Mouse (Mus musculus) MEL (cell line): ENCODE results near the gene Tcap.

Experiments used
- CTCF ChIP-seq, 3 experiments: IDR thresholded peaks in 2 of 3; conservative IDR thresholded peaks in 1 of 3; 2 replicates each; pipeline ENCODE4 v1.5.1; 2011 to 2012; ENCODE audit warnings: low read length in 3 of 3, low read depth in 2 of 3, mild to moderate bottlenecking in 2 of 3, improper control_type of control experiment in 1 of 3, inconsistent platforms in 1 of 3, mixed read lengths in 1 of 3, moderate library complexity in 1 of 3; ENCODE audit not compliant: control insufficient read depth in 1 of 3, insufficient read depth in 1 of 3, poor library complexity in 1 of 3, severe bottlenecking in 1 of 3
- EP300 ChIP-seq, 2 experiments: IDR thresholded peaks; 2 replicates each; pipeline ENCODE4 v1.6.1; 2011; ENCODE audit warnings: improper control_type of control experiment in 2 of 2, low read length in 2 of 2, low read depth in 1 of 2, mild to moderate bottlenecking in 1 of 2
- GATA1 ChIP-seq: IDR thresholded peaks from 2 replicates; pipeline ENCODE4 v1.6.1; 2011; ENCODE audit warnings: low read depth, low read length, improper control_type of control experiment
- MAFK ChIP-seq: IDR thresholded peaks from 2 replicates; pipeline ENCODE4 v1.6.1; 2011; ENCODE audit warnings: low read depth, mild to moderate bottlenecking, low read length, improper control_type of control experiment, borderline replicate concordance
- MAX ChIP-seq: IDR thresholded peaks from 2 replicates; pipeline ENCODE4 v1.6.1; 2011; ENCODE audit warnings: low read length, improper control_type of control experiment
- NELFE ChIP-seq: IDR thresholded peaks from 2 replicates; pipeline ENCODE4 v1.6.1; 2011; ENCODE audit warnings: low read depth, low read length, improper control_type of control experiment
- POLR2A ChIP-seq, 2 experiments: IDR thresholded peaks; 2 replicates each; pipeline ENCODE4 v1.6.1; 2011 to 2012; ENCODE audit warnings: low read length in 2 of 2, mild to moderate bottlenecking in 2 of 2, control low read depth in 1 of 2, improper control_type of control experiment in 1 of 2, low read depth in 1 of 2, moderate library complexity in 1 of 2; ENCODE audit not compliant: control insufficient read depth in 1 of 2, insufficient read depth in 1 of 2, poor library complexity in 1 of 2
- POLR2AphosphoS5 ChIP-seq: IDR thresholded peaks from 2 replicates; pipeline ENCODE4 v1.6.1; 2012; ENCODE audit warnings: low read depth, borderline replicate concordance, mild to moderate bottlenecking, inconsistent platforms, low read length, moderate library complexity, mixed read lengths
- TAL1 ChIP-seq: IDR thresholded peaks from 2 replicates; pipeline ENCODE4 v1.6.1; 2012; ENCODE audit warnings: mild to moderate bottlenecking, inconsistent platforms, low read length, moderate library complexity, mixed read lengths
- TCF12 ChIP-seq: IDR thresholded peaks from 2 replicates; pipeline ENCODE4 v1.6.1; 2014; ENCODE audit warnings: low read depth, mild to moderate bottlenecking, inconsistent platforms, low read length, improper control_type of control experiment, moderate library complexity
- USF2 ChIP-seq, 2 experiments: IDR thresholded peaks; 2 replicates each; pipeline ENCODE4 v1.6.1; 2011 to 2012; ENCODE audit warnings: improper control_type of control experiment in 2 of 2, low read length in 2 of 2, borderline replicate concordance in 1 of 2, inconsistent platforms in 1 of 2, low read depth in 1 of 2, mild to moderate bottlenecking in 1 of 2; ENCODE audit not compliant: insufficient read depth in 1 of 2
- ZC3H11A ChIP-seq: IDR thresholded peaks from 2 replicates; pipeline ENCODE4 v1.6.1; 2012; ENCODE audit warnings: low read depth, mild to moderate bottlenecking, inconsistent platforms, low read length, improper control_type of control experiment
- ZMIZ1 ChIP-seq: IDR thresholded peaks from 2 replicates; pipeline ENCODE4 v1.6.1; 2012; ENCODE audit warnings: low read depth, mild to moderate bottlenecking, inconsistent platforms, low read length, improper control_type of control experiment, moderate library complexity

DNA sequence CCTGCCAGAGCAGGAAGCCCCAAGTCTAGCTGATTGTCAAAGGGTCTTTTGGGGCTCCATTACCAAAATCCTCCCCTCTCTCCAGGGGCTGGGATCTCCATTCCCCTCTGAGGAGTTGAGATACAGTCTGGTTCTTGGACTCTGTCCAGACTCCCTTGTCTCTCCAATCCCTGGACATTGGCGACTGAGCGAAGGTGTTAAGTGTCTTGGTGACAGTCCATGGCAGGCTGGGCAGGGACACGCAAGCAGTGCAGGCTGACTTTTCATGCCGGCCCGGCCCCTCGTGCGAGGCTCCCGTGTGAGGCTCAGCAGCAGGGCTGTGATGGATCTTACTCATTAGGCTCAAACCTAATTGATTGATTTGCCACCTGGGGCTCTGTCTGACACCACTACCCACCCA, 9.3 kb upstream of the Tcap start:
- no peak for TF ChIP-seq ZC3H11A
- TF ChIP-seq TAL1: no peak
- TF ChIP-seq EP300 (IDR thresholded peaks at IDR 0.05; ENCODE audit: low read depth in 1 of 2, low read length in 2 of 2): no peak
- TF ChIP-seq TCF12: no peak
- no peak for TF ChIP-seq CTCF (IDR thresholded peaks at IDR 0.05 in 2 of 3, conservative IDR thresholded peaks at IDR 0.05 in 1 of 3; ENCODE audit: control insufficient read depth in 1 of 3, insufficient read depth in 1 of 3, low read depth in 2 of 3, low read length in 3 of 3, poor library complexity in 1 of 3, severe bottlenecking in 1 of 3)
- no peak for TF ChIP-seq MAX
- TF ChIP-seq POLR2AphosphoS5: no peak
- no peak for TF ChIP-seq MAFK
- no peak for TF ChIP-seq GATA1
- no peak for TF ChIP-seq NELFE
- TF ChIP-seq POLR2A (IDR thresholded peaks at IDR 0.05; ENCODE audit: control insufficient read depth in 1 of 2, insufficient read depth in 1 of 2, low read depth in 1 of 2, low read length in 2 of 2, poor library complexity in 1 of 2): no peak
- no peak for TF ChIP-seq USF2 (IDR thresholded peaks at IDR 0.05; ENCODE audit: borderline replicate concordance in 1 of 2, insufficient read depth in 1 of 2, low read depth in 1 of 2, low read length in 2 of 2)
- TF ChIP-seq ZMIZ1: no peak
